Comparison of ENCODE assay signal across 16 mouse cellular contexts in the genomic region with DNA sequence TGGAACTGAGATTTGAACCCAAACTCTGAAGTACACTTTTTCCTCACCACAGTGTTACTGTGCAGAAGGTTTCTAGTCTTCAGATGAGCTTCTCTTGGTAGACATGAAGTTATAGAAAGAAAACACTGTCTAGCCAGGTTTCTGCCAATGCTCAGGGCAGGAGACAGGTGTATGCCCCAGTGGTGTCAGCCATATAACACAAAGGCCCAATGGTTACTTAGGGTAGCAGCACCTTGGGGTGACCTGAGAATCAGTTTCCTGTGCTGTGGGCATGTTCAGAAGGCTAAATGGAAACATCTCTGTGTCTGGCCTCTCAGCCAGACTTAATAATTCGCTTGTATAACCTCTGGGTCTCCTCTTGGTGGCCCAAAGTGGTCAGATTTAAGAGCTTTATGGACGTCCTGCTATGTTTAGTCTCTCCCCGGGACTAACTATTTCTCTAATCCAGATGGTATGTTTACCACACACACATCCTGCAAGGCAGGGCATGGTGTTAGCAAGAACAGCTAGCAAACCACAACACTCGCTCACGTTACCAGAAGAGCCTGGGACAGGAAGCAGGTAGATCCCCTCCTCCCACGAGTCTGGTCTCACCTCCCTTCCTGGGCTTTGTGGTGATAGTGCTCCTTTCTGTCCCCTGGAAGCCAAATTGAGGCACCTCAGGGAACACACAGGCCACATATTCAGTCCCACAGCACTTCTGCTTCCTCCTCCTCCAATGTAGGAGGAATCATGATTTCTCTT. TPM values are rescaled to one million over a fixed set of nuclear protein-coding genes. Genes with fewer than 3 reads are reported as not detected.
DNase-seq lines count a peak whose midpoint lies in the region; ATAC-seq and TF ChIP-seq lines count a peak whose summit lies in the region.
"Had no signal": no experiment of that assay in that cellular context is flagged by ENCODE, and none has a peak within 500 bp of the region (broad histone marks: within the 10 kb centered on the region; RNA-seq: fewer than 3 reads in every experiment).

No protein-coding gene starts in this region.

- no peak overlapping the region for H3K27ac ChIP-seq in lung, postnatal 0 days (ENCODE audit: low read length)
- no peak overlapping the region for H3K27ac ChIP-seq in stomach, postnatal 0 days (replicated peaks)
- H3K27ac ChIP-seq: embryonic facial prominence, embryonic 13.5 days; hindbrain, embryonic 10.5 days; midbrain, embryonic 15.5 days had no signal

- ATAC-seq in lung, postnatal 0 days = no peak
- peak; percentile 99 for ATAC-seq in activated CD4-positive, CD25-positive, alpha-beta regulatory T cell, adult 4 months
- ATAC-seq in megakaryocyte-erythroid progenitor cell, adult 5-6 weeks (replicated peaks; ENCODE audit: low FRiP score, low TSS enrichment, poor library complexity, severe bottlenecking) = peak; percentile 18; the same call in 1 of the 2 replicates
- ATAC-seq in stomach, postnatal 0 days (ENCODE audit: low FRiP score, low TSS enrichment) = no peak
- ATAC-seq: forebrain, embryonic 14.5 days; midbrain, embryonic 15.5 days had no signal

- H3K27me3 ChIP-seq in lung, postnatal 0 days (replicated peaks; ENCODE audit: insufficient read depth, low read length) = no peaks in the 10 kb centered on the region
- no peaks in the 10 kb centered on the region for H3K27me3 ChIP-seq in stomach, postnatal 0 days (ENCODE audit: control insufficient read depth, insufficient read depth, low read length)
- H3K27me3 ChIP-seq: embryonic facial prominence, embryonic 13.5 days; midbrain, embryonic 15.5 days had no signal

- no peaks in the 10 kb centered on the region for H3K36me3 ChIP-seq in lung, postnatal 0 days (ENCODE audit: insufficient read depth, low read length)
- H3K36me3 ChIP-seq in stomach, postnatal 0 days (ENCODE audit: control insufficient read depth, insufficient read depth, low read length) = no peaks in the 10 kb centered on the region
- H3K36me3 ChIP-seq: embryonic facial prominence, embryonic 13.5 days; hindbrain, embryonic 10.5 days; midbrain, embryonic 15.5 days had no signal

- H3K9me3 ChIP-seq in lung, postnatal 0 days (ENCODE audit: low read length) = no peaks in the 10 kb centered on the region
- H3K9me3 ChIP-seq in stomach, postnatal 0 days (ENCODE audit: control insufficient read depth, low read length) = no peaks in the 10 kb centered on the region
- H3K9me3 ChIP-seq: embryonic facial prominence, embryonic 13.5 days; hindbrain, embryonic 10.5 days; midbrain, embryonic 15.5 days had no signal

- DNase-seq in lung, adult 18-20 months = peak; percentile 5 to 8
- no peak for DNase-seq in lung, postnatal 0 days (ENCODE audit: low spot score)
- DNase-seq in thymus, postnatal 14 days = peak; percentile 88
- DNase-seq in stomach, postnatal 0 days (ENCODE audit: low spot score) = no peak
- DNase-seq in urinary bladder, postnatal 4 days (ENCODE audit: low spot score in 2 of 2) = no peak
- DNase-seq in testis, postnatal 10 days (ENCODE audit: low spot score) = no peak
- DNase-seq: cerebellum, postnatal 25 days; kidney, adult 2 months; right cerebral cortex, postnatal 4 days had no signal

- H3K4me3 ChIP-seq in lung, postnatal 0 days (ENCODE audit: low read depth, low read length) = no peak overlapping the region
- H3K4me3 ChIP-seq in stomach, postnatal 0 days (ENCODE audit: low read depth, low read length) = no peak overlapping the region
- H3K4me3 ChIP-seq: embryonic facial prominence, embryonic 13.5 days; hindbrain, embryonic 10.5 days; midbrain, embryonic 15.5 days had no signal

- no peak for TF ChIP-seq EP300 in lung, postnatal 0 days (IDR thresholded peaks at IDR 0.05)
- no peak for TF ChIP-seq EP300 in stomach, postnatal 0 days (optimal IDR thresholded peaks at IDR 0.05)

- no peak for TF ChIP-seq CTCF in lung, postnatal 0 days (IDR thresholded peaks at IDR 0.05)
- no peak for TF ChIP-seq CTCF in stomach, postnatal 0 days (IDR thresholded peaks at IDR 0.05; ENCODE audit: low read depth)

- H3K4me1 ChIP-seq in lung, postnatal 0 days (ENCODE audit: insufficient read depth, low read depth, low read length) = no peaks in the 10 kb centered on the region
- no peaks in the 10 kb centered on the region for H3K4me1 ChIP-seq in stomach, postnatal 0 days (replicated peaks; ENCODE audit: control insufficient read depth, insufficient read depth)
- H3K4me1 ChIP-seq: midbrain, embryonic 15.5 days had no signal

- no peak overlapping the region for H3K9ac ChIP-seq in lung, postnatal 0 days (replicated peaks; ENCODE audit: low read depth)
- no peak overlapping the region for H3K9ac ChIP-seq in stomach, postnatal 0 days (ENCODE audit: low read length)
- H3K9ac ChIP-seq: embryonic facial prominence, embryonic 13.5 days; midbrain, embryonic 15.5 days had no signal

- no peak overlapping the region for H3K4me2 ChIP-seq in lung, postnatal 0 days (replicated peaks; ENCODE audit: low read depth, low read length)
- no peak overlapping the region for H3K4me2 ChIP-seq in stomach, postnatal 0 days (replicated peaks; ENCODE audit: low read depth)
- H3K4me2 ChIP-seq: embryonic facial prominence, embryonic 13.5 days; midbrain, embryonic 15.5 days had no signal

- 47% methylated on average over 6 of the region's 6 CpGs for WGBS in lung, postnatal 0 days
- WGBS in stomach, postnatal 0 days = 49% methylated on average over 6 of the region's 6 CpGs

RNA-seq across cellular contexts. Expression of a gene that starts 7.6 kb away (rescaled TPM):
- polyA plus RNA-seq in lung, postnatal 0 days (2015; fragmentation: Nextera tagmentation; extraction: Ambion mirVana) = 6.7 and 6.8 TPM in 2 replicates
- polyA plus RNA-seq in activated CD4-positive, CD25-positive, alpha-beta regulatory T cell, adult 4 months (2017; shearing (Covaris generic)) = 10 to 100 TPM; 17.2 to 18.2 TPM
- total RNA-seq in megakaryocyte-erythroid progenitor cell, adult 5-6 weeks (2014; fragmentation: Nextera tagmentation) = 3.4 and 5.2 TPM in 2 replicates
- total RNA-seq in megakaryocyte-erythroid progenitor cell, adult 5-6 weeks (2017) = 1.2 and 10.1 TPM in 2 replicates
- polyA plus RNA-seq in stomach, postnatal 0 days (2015; fragmentation: Nextera tagmentation; extraction: Ambion mirVana) = 4.2 and 6.5 TPM in 2 replicates

RNA-seq across cellular contexts. Expression of a gene that starts 28.6 kb away (rescaled TPM):
- 2.2 and 2.3 TPM in 2 replicates for polyA plus RNA-seq in lung, postnatal 0 days (2015; fragmentation: Nextera tagmentation; extraction: Ambion mirVana)
- 1 to 10 TPM in 1 of 2 experiments, under 1 TPM in 1; 0.90 to 2.0 TPM for polyA plus RNA-seq in activated CD4-positive, CD25-positive, alpha-beta regulatory T cell, adult 4 months (2017; shearing (Covaris generic))
- total RNA-seq in megakaryocyte-erythroid progenitor cell, adult 5-6 weeks (2014; fragmentation: Nextera tagmentation) = 0.40 TPM in 1 of 2 replicates, not detected in the other
- total RNA-seq in megakaryocyte-erythroid progenitor cell, adult 5-6 weeks (2017) = 0.50 TPM in 1 of 2 replicates, not detected in the other
- polyA plus RNA-seq in stomach, postnatal 0 days (2015; fragmentation: Nextera tagmentation; extraction: Ambion mirVana) = 1.6 and 2.6 TPM in 2 replicates
- total RNA-seq: layer of hippocampus, adult 18-20 months had no signal

Comparison
In these comparisons a context has a peak if more than half of its experiments do, and no peak if none do; other contexts are left out.
1. DNase-seq: peak in lung, adult 18-20 months (2 of 2) and thymus, postnatal 14 days (single experiment); none in lung, postnatal 0 days (single experiment), stomach, postnatal 0 days (single experiment), urinary bladder, postnatal 4 days (0 of 2) and testis, postnatal 10 days (single experiment).
2. ATAC-seq: peak in activated CD4-positive, CD25-positive, alpha-beta regulatory T cell, adult 4 months (single experiment) and megakaryocyte-erythroid progenitor cell, adult 5-6 weeks (single experiment); none in lung, postnatal 0 days (single experiment) and stomach, postnatal 0 days (single experiment).